Mouse (Mus musculus) induced T-regulatory cell, adult 2 months (primary cell): Measurements from ENCODE around the gene Wrnip1.

Experiments
- DNase-seq: peaks from one replicate; pipeline ENCODE4 v3.0.0-alpha.2; 2012; ENCODE audit warnings: low read depth

Wrnip1 gene

DNA sequence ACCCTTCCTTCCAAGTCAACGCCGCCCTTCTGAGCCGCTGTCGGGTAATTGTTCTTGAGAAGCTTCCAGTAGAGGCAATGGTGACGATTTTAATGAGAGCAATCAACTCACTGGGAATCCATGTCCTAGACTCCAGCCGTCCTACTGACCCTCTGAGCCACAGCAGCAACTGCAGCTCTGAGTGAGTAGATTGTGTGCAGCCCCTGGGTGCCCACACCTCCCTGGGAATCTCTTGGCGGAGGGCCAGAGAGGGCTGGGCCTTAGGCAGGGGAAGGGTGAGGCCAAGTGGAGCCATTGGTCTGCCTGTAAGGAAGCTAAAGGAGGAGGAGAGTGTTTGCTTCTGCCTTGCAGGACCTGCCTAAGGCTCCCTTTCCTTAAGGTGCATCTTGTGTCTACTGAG, 5.0 kb downstream of the Wrnip1 start:
- no peak for DNase-seq

DNA sequence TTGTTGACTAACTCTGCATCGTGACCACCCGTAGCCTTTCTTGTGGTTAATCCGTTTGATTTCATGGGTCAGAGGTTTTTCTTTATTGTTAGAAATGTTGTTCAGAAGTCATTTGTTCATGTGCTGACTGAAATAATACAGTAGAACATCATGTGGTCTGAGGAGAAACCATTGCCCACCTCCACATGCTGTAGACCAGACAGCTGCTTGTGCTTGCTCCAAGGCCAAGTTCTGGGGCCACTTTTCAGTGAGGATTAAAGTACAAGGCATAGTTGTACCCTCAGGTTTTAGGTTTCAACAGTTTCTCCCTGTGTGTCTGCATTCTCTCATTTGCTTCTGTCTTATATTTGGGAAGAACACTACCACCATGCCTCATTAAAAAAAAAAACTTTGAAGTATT, 5.8 kb downstream of the Wrnip1 start:
- no peak for DNase-seq

- DNase-seq = no peak
These were observed 17.4 kb downstream of the Wrnip1 start for GRCm38 (mm10) chr13:32819241-32819640.

DNA sequence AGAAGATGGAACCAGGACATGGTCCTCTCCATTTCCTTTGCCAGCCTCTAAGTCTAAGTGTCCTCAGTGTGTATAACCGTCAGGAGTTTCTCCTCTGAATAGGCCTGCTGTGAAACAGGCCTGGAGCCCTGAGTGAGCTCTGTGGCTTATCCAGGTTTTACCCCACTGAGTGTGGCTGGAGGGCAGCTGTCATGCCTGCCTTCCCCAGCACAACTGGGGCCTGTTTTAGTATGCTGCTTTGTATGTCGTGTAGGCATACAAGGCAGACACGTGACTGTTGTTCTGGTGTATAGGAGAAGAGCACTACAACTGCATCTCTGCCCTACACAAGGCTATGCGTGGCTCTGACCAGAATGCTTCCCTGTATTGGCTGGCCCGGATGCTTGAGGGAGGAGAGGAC, 18.1 kb downstream of the Wrnip1 start:
- DNase-seq = no peak

DNA sequence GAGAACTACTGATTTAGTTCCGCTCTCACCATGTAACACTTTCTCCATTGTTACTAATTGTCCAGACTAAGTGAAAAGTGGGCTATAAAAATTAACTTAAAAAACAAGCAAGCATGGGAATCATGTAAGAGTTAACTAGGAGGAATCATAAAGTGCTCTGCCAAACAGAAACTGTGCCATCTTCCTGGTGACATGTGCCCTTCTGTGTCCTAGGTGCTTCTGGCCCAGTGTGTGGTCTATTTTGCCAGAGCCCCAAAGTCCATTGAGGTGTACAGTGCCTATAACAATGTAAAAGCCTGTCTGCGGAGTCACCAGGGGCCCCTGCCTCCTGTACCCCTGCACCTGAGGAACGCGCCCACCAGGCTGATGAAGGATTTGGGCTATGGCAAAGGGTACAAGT, 19.8 kb downstream of the Wrnip1 start:
- DNase-seq = no peak

- no peak for DNase-seq
These were observed 21.3 kb downstream of the Wrnip1 start for GRCm38 (mm10) chr13:32823126-32823525.

- no peak for DNase-seq
These were observed 22.8 kb downstream of the Wrnip1 start for GRCm38 (mm10) chr13:32824377-32825330.

GRCm38 (mm10) chr13:32825546-32825945, 23.7 kb downstream of the Wrnip1 start:
- no peak for DNase-seq

GRCm38 (mm10) chr13:32827111-32827822, 25.4 kb downstream of the Wrnip1 start:
- DNase-seq = no peak

DNA sequence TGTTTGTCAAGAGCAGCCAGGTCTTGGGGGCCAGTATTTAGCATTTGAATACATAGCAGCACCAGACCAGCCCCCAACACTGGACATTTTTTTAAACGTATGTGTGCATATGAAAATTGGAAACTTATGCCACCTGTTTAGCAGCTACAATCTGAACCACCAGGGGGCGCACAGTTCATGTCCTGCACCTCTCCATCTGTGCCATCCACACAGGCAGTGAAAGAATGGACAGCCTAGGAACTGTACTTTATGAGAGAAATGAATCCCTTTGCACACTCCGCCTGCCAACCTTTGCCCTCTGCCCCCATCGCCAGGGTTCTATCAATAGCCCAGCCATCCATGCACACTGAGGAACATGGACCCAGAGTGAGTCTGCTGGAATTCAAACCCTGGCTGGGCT, 26.1 kb downstream of the Wrnip1 start:
- peak; percentile 72 for DNase-seq

- no peak for DNase-seq
These were observed 27.0 kb downstream of the Wrnip1 start for GRCm38 (mm10) chr13:32828886-32829285.

DNA sequence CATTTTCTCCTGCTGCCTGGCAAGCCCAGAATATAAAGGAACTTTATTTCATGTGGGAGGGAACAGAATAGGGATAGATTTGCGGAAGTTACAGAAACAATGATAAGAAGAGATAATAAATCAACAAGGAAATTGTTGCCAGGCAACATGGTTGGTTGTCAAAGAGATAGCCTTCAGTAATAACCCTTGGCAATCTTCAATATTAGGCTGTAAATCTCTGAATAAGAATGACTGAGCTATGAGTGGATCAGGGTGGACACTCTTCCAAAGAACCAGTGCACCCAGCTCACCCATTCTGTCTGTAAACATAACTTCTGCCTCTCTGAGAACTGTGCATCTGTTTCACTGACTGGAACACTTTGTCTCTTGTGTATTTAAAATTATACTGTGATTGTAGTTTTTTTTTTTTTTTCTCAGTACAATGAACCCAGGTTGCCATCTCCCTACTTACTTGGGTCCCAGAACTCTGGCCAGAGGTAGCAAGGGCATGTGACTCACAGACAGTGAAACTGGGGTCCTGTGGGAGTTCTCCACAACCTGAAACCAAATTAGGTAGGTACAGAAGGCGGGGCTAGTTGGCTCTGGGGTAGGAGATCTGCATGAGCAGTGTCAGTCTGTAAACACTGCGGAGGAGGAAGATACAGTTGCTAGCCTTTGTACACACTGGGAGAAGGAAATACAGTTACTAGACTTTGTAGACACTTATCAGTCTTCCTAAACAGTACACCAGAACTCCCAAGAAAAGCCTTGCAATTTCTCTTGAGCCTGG, 29.9 kb downstream of the Wrnip1 start:
- no peak for DNase-seq

DNA sequence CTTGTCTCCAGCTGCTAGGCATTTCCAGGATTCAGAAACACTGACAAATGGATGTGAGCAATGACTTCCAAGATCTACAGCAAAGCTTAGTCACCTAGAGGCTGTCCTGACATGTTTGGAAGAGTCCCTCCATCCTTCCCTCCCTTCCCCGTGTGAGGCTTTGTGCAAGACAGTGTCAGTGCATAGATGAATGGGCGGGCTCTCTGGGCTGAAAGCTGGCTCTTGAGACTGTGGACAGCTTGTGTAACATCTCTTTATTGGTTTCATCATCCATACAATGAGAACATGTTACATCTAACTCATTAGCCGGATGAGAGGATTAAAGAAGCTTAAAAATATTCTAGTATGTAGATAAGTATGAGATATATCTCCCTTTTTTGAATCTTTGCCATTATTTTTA, 30.9 kb downstream of the Wrnip1 start:
- DNase-seq = no peak

GRCm38 (mm10) chr13:32833237-32833636, 31.4 kb downstream of the Wrnip1 start:
- DNase-seq = peak; percentile 14

DNA sequence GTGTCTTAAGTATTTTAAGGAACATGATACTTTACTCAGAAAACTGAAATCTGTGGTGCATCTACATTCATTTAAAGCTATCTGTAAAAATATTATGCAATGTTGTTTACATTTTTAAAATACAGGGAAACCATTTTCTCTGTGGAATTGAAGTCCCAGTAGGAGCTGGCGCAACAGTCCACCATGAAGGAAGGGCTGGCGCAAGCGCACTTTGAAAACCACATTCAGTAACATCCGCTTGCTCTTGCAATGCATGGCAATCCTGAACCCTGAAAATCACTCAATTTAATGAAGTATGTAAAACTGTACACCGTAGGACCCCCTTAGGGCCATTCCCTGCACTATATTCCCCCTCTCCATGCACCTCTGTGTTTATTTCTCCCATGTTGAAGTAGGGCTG, 32.7 kb downstream of the Wrnip1 start:
- no peak for DNase-seq

DNA sequence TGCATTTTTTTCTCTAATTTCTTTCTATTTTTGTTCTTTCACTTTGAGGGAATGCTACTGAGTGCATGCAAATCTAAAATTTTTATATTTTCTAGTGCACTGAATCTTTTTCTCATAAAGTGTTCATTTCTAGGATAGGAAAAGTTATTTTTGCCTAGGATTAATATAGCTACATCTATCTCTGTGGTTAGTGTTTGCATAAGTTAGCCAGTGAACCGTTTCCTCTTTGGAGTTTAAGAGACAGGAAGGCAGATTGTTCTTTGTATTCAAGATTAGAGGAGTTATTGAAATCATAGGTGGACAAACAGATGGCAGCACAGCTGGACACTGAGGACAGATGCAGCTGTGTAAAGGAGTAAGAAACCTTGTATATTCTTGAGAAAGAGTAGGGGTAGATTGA, 37.5 kb downstream of the Wrnip1 start:
- DNase-seq = no peak

DNA sequence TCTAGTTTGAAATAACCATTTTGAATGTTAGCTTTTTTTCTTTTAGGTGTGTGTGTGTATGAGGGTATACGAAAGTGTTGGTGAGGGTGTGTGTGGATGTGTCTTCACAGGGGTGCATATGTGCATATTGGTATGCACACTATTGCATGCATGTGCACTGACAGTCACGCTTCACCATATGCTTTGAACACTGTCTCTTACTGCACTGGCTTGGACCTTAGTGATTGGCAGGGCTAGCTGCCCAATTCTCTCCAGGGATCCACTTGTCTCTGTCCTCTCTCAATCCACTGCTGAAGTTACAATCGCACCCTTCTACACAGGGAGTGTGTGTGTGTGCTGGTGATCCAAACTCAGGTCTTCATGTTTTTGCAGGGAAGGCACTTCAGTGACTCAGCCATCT, 39.5 kb downstream of the Wrnip1 start:
- DNase-seq = no peak

- no peak for DNase-seq
These were observed 44.4 kb downstream of the Wrnip1 start for GRCm38 (mm10) chr13:32846221-32846620.

- no peak for DNase-seq
These were observed 47.3 kb downstream of the Wrnip1 start for GRCm38 (mm10) chr13:32849092-32849491.

DNA sequence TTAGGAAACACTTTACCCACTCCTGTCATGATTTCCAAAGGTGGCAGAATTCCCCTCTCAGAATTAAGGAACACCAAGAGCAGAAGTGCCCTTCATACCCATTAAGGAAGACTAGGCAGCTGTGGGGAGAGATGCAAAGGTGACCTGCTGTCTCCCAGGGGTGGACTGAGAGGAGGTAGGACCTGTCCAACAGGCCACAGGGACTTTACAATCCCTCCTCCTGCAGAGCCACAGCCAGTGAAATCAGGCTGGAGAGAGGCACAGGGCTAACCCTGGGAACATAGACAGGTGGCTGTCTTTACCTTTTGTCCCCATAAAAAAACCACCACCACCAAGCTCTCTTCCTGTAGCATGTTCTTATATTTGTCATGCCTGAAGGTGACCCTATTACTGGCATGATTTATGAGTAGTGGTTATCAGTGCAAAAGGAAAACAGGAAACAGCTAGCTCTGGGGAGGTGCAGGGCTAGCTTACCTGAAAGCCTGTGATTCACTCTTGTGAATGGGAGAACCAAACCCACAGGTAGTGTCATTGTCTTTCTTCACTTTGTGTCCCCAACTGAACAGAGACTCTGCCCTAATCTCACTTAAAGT, 47.8 kb downstream of the Wrnip1 start:
- DNase-seq = no peak

DNA sequence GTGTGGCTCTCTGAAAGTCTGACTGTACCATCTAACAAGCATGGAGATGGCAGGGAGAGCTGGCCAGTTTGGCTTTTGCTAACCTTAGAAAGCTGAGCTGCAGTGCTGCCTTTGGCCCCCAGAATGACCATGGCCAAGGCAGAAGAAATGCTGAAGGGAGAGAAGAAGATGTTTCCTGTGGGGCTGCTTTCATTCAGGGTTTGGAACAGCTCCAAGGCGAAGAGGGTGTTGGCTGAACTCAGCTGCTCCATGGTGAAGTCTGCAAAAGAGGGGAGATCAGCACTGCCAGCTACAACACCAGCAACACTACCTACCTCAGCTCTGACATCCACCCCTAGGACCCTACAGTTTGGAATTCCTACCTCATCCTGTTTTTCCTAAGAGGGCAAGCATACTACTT, 48.3 kb downstream of the Wrnip1 start:
- DNase-seq = no peak
